Mouse (Mus musculus) heart, adult 9 months (tissue): ENCODE measurements around the gene Mecom.

Experiments used
- DNase-seq, 2 experiments: peaks; one replicate each; pipeline ENCODE4 v3.0.0; 2022; ENCODE audit warnings: low spot score in 2 of 2

Gene Mecom

DNA sequence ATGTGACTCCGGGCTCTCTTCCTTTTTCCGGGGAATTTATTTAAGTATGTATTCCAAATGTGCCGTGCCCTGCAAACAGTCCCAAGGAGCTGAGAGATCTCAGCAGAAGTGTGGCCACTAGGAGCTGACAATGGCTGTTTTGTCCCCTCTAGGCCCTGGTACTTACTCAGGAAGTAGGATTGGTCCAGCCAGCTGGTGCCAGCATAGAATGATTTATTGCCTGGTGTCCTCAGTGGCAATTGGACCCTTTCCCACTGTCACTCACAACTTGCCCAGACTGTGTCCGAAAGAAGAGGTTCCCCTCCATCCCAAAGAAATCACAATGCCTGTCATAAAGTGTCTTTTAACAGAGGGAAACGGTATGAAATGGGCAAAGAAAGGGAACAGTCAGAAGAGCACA lies 340.4 kb downstream of the Mecom start:
- no peak for DNase-seq

DNA sequence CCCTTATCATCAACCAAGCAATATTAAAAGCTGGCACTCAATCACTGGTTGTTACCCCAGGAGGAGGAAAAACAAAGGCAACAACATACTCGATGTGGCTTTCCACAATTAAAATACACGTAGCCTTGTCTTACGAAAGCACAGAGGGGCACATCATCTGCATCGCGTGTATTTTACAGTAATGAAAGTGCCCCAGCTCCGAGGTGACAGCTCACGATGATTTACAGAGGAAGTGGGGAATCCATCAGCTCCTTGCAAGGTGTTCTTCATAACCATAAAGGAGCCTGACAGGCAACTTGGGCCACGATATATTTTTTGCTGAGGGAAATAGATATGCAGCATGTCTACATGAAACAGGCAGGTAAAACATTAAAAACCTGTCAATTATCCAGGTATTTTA lies 341.7 kb downstream of the Mecom start:
- DNase-seq: no peak

DNA sequence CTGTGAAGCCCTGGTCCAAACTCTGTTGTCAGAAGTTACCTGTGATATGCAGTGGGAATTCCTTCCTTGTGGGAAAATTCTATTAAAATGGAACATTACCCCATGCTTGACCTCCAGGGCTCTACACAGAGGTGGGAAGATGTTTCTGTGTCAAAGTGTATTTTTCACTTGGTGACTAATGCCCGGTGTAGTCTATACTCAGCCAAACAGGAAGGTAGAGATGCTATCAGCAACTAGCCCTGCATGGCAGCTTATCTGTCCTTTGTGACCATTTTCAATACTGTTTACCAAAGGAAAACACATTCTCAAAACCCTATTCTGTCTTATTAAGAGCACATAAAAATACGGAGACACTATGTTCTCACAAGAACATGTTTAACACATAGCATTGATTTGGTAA lies 344.0 kb downstream of the Mecom start:
- peak in 1 of 2 experiments; percentile 21 for DNase-seq

DNA sequence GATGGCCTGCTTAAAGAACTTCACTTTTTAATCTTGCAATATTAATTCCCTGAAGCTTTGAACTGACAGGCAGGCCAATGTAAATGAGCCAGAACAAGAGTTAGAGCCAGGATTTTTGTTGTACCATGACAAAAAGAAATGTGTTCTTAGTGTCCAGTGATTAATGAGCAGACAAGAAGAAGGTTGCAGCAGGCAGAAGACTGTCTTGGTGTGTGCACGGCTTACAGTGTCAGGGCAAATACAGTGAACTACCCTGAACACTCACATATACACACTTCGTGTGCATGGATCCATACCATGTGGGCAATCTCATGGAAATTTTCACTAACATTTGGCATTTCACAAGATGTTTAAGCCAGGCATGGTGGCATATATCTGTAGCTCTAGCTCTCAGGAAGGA lies 349.0 kb downstream of the Mecom start:
- DNase-seq: no peak

DNA sequence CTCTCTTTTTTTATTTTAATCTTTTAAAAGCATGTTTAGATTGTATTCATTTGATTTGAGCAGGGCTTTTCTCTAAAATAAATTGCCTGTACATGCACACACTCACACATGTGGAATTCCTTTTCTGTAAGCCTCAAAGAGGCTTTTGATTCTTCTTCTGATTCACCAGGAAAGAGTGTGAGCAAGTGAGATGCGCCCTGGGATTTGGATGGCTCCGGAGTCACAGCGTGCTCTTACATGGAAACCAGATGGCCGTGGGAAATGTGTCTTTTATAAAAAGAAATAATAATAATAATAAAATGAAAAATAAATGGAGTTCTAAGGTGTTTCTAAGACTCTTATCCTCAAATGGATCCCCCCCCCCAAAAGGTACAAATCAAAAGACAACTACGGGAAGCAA lies 349.6 kb downstream of the Mecom start:
- no peak for DNase-seq

DNA sequence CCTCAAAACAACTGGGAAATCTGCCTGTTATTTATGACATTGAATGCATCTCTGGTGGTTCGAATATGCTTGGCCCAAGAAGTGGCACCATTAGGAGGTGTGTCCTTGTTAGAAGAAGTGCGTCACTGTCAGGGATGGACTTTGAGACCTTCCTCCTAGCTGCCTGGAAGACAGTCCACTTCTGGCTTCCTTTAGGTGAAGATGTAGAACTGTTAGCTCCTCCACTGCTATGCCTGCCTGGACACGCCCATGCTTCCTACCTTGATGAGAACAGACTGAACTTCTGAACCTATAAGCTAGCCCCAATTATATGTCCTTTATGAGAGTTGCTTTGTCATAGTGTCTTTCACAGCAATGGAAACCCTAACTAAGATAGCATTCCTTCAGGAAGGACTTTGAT lies 352.6 kb downstream of the Mecom start:
- no peak for DNase-seq

DNA sequence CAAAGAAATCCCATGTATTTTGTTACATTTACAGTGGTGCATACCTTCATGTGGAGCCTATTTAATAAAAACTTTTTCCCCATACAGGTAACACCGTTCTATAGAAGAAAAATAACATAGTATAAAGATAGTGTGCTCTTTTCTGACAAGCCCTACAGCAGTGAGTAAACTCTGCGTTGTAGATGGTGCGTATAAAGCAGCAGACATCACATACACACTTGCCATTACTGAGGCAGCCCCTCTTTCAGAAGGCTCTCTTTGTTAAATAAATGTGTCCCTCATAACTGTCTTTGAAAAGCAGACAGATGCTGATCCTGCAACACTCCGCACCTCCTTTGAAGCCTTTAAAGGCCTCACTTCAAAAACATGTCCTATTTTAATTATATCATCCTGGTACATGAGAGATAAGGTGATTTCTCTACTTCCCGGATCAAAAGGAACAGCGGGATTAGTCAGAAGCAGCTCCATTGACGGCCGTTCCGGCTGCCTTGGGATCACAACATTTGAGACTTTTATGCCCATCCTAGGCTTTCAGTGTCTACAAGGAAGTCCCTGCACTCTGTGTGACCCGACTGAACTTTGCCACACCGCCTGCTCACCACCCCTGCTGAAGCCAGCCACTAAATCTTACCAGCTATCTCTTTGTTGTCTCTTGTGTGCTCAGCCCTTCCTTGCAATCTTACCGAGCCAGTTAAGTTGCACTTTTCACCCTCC lies 355.4 kb downstream of the Mecom start:
- DNase-seq: no peak

DNA sequence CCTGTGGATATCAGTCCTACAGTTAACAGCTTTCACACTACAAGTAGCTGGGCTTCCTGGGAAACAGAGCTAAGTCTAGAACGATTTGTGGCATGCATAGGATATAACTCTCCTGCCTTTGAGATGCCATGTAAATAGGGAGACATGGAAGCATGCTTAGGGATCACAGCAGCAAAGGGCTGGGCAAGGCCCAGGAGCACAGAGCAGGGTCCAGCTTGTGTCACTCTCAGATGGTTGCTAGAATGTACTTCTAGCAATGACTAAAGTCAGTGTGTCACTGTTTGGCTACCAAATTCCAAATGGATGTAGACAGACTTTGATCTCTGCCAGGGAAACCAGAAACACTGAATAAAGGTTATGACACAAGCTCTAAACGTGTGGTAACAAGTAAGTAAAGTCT lies 358.5 kb downstream of the Mecom start:
- no peak for DNase-seq

DNA sequence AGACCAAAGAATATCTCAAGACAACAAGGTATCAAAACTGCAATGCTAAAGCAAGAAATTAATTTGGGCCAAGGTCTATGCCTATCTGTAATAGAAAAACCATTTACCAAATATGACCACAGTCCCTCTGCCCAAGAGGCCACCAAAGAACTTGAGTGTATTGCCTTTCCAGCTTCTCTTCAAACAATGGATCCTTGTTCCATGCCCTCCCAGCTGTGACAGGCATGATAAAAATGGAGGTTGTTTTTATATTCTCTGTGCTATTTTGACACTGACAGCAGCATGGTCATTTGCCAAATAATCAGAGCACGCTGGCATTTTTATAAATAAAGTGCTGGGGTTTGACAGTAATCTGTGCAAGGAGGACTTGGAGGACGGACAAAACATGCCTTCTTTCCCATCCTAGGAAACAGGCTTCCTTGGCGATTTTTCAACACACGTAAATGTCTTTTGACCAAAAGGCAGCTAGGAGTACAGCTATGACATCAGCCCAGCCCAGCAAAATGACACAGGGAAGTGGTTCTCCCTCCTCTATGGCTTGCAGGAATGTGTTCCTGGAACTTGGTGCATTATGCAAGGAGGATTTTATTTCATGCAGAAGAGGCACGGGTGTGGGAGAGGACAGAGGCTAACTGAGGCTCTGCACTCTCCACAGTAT lies 359.9 kb downstream of the Mecom start:
- no peak for DNase-seq

DNA sequence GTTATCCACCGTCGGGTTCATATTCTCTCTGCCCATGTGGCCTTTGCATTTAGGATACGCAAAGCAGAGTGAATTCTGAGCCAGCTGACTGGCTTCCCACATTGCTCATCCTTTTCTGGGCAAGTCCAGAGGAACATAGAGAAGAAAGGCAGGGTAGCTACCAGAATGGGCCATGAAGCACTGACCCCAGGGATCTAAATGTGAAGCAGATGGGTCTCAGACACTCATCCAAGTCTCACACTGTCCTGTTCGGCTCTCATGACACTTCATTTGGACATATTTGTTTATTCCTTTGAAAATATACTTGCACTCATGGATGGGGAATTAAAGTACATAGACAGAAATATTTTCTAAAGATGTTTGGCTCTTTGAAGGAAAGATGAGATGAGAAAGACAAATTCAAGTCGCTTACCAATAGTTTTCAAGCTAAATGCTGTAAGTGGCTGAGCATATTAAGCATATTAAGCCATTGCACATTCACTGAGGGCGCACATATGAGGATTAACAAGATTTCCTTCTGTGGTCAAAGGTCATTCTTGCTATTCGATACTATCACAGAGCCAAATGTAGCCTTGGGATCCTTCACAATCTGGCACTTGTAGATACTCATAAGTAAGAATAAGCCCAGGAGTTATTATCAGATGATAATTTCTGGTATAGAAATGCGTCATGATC lies 365.9 kb downstream of the Mecom start:
- no peak for DNase-seq

DNA sequence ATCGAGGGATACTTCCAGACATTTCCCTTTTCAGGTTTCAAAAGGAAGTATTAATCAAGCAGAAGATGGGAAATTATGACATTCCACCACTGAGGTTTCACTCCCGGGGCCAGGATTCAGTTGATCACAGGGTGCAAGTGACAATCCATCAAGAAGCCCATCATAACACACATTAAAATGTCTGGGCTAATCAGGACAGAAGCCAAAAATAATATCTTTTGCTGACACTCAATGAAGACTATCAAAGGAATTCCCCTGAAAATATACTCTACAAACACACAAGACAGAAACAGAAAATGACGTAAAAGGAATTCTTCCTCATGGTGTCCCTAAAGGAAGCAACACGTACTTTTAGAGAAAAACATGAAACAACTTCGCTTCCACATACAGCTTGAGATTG lies 371.2 kb downstream of the Mecom start:
- DNase-seq: no peak

DNA sequence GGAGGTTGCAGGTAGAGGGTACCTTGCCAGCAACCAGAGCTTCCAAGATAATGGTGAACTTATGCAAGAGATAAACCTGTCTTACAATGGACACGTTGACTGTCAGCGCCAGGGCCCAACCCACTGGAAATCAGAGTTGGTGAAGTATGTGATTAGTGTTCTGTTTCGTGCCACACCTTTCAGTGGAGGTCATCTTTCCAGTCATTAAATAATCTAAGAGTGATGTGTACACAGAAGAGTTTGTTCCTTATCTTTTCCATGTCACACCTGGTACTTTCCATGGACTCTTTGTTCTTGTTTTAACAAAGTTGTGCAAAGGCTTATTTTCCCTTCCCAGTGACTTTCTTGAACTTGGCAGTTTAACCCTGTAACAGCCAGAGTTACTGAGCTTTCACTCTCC lies 374.0 kb downstream of the Mecom start:
- no peak for DNase-seq

DNA sequence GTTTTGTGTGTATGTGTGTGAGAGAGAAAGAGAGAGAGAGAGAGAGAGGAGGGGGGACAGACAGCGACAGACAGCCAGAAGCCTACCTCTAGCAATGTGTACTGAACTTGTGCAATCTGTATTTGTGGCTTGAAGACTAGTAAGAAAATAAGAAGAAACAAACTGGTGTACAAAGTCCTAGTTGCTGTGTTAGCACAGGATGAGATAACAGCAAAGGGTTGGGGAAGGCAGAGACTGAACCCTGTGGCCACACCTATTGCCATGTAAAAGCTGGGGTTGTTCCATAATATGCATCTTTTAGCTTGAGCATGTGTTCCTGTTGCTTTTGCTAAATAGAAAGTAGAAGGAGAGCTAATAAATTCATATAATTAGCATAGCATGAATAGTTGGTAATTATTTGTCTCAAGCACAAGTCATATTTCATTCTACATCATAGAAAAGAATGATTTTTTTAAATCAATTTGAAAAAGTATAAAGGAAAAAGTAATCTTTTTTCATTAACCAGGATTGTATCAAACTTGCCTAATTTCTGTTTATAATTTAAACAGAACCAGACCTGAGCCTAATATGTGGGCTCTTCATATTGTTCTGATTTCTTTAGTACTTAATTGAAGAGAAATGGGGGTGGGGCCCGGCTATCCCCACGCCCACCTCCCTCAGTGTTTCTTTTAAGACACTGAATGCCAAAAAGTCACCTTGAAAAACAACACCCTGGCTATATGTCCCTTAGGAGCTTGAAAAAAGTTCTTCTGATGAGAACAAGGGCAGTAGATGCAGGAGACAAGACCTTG lies 379.2 kb downstream of the Mecom start:
- no peak for DNase-seq

DNA sequence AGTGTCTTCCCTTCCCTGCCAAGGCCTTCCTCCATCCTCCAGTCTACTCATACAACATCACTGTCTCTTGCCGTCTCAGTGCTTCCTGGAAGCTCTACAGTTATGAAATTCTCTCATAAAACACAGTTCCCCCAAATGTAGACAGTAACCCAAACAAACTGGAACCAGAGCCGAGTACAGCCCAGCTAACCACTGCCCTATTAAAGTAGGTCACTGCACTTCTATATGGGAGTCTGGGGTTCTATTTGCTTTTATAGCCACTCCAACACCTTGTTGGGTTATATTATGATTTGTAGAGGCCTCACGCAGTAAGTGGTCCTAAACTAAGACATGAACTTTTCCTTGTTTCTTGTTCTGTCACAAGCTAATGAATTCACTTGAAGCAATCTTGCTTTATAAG lies 380.8 kb downstream of the Mecom start:
- DNase-seq: no peak

DNA sequence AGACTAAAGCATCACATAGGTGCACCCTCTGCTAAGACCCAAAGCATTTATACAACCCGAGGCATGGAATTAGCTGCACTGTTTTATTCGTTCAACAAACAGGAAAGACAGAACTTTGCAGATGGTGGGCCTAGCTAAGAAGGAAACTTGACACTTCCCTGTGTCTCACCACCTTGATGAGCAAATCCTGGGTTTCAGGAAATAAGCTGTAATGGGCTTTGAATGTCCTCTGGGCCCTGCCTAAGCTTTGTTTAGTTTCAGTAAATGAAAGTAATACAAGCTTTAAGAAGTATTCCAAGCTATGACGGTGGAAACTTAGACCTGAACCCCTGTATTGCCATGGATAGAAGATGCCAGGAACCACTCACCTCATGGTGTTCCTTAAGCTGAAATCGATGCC lies 383.0 kb downstream of the Mecom start:
- DNase-seq: no peak

DNA sequence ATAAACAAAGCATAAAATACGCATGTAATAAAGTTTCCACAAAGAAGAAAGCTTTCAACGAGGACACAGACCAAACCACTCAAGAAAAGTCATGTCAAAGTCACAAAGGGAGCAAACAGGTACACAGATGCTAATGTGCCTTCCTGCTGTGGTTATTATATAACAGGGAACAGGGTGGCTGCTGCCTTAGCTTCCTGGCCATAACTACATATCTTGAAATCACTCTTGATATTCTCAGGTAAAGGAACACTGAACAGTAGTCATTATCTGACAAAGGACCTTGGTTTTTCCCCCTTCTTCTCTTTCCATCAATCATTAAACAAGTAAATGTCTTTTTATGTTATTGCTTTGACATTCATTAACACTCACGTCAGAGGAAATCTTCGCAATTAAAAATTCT lies 384.4 kb downstream of the Mecom start:
- no peak for DNase-seq

DNA sequence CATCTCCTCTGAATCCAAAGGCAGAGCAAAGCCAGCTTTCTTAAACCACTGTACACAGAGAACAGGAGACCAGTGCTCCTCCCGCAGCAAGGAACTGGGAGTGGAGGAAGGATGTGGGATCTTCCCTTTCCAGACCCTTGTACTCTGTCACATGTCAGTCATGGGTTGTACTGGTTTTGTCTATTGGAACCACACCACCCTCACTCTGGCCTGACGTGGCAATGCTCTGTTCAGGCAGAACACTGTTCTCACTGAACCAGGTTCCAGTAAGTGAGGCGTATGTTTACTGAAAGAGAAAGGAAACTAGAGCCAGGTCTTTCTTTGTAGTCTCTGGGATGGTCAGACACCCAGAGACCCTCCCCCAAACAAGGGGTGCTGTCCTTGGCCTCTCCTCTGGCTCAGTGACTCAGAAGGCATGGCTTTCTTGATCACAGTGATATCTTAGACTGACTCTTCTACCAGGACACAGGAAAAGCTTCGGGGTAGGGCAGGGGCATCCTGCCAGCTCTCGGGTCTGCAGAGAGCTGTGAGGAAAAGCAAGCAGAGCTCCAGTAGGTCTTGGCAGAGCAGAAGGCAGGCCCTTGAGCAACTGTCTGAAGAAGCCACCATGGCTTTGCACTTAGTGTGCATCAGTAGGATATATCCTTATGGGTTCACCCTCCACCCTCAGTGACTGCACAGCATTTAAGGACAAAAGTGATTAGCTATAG lies 386.7 kb downstream of the Mecom start:
- DNase-seq: peak; percentile 8 to 20

DNA sequence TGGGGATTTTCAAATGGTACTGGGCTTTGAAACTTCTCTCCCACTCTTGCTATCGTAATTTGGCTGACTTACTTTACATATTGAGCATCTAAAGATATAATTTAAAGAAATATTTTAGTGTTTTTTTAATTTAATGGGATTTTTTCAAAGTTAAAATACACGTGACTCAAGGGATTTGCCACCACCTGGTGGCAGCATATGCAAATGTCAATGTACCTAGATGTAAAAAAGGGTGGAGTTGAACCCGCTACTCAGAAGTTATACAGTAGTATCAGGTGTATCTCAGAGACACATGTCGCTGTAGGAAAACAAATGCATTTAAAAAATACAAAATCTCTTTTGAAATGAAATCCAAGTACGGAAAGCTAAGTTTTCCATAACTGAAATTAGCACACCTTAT lies 387.5 kb downstream of the Mecom start:
- DNase-seq: no peak

DNA sequence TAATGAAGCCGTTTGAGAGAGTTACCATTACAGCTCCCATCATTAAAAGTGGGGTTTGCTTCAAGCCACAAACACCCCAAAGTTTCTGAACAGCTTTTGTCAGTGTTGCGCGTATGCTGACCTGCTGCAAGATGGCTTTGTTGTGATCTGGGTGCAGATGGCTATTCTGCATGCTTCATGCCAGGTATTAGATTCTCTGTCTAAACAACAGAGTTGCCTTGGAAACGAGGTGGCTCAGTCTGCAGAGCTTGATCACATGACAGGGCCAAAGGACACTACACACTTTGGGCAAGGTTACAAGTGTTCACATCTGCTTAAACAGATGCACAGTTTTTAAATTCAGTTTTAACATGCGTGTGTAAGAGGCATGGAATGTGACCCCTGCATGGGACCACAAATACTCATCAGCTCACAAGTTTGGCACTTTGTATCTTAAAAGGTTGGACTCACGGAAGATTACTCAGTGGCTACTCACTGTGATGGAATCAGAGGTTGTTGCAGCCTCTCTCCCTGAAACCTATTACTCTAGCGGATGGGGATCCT lies 390.6 kb downstream of the Mecom start:
- DNase-seq: no peak

DNA sequence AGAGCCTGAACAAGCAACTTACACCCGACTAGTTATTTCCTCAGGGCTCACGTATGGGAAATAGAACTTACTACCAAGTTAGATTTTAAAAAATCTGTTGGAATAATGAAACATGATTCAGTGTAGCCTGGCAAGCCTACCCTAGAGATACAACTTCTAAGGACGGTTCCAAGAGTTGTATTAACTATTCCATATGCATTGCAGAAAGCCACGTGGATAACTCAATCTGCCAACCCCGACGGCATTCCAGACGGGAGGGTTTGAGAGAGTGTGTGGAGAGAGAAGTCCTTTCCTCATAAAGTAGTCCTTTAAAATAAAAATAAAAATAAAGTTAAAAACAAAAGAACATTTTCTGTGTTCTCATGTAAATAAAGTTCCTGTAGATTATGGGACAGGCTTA lies 393.4 kb downstream of the Mecom start:
- DNase-seq: no peak

DNA sequence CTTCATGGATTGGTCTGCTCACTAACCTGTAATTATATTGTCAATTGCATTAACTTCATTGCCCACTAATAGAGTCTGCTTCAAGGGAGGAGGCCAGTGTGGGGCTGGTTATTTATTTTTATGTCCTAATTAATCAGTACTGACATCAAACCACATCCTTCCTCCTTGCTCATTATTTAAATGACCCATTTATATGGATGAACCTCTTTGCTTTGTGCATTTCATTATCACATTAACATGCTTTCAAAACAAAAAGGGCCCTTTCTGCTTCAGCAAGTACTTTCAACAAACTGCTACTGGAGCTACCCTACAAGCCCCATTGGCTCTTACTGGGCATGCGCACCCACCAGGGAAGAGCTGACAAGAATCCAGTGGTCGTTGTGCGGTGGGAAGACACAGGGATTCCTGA lies 393.9 kb downstream of the Mecom start:
- no peak for DNase-seq

DNA sequence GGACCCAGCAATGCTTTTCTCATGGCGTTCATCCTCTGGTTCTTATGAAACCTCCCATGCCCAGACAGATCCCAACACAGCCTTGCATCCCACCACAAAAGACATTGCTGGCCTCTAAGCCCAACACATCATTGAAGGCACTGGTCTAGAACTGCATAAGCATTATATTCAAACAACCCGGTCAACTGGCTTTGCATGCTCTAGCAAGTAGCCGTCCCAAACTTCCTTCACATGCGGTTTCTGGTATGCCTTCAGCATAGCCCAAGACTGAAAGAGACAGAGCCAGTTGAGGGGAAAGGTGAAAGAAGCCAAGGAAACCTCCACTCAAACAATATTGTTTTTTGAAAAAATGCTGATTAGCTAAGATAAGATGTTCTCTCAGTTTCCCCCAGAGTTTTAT lies 397.7 kb downstream of the Mecom start:
- no peak for DNase-seq
